ENCODE assay signal across 9 mouse cellular contexts in the genomic region with DNA sequence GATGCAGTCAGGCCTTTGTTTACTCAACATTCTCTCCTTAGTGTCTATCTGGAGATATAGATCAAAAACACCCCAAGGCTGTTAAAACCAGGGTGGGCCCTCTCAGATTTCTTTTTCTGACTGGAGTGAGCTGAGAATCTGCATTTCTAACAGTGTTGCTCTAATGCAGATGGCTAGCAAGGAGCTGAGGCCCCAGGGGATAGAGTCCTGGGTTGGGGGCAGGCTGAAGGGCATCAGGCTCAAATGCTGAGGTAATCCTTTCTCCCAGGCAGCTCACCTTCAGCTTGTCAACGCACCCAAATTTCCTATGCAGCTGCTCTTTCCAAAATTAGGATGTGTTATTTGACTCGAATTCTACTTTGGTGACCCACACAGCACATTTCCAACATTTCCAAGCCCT.
A peak's percentile ranks its signal among the peaks of the same experiment; 100 is the strongest.
DNase-seq lines count a peak whose midpoint lies in the region; ATAC-seq and TF ChIP-seq lines count a peak whose summit lies in the region.
"Had no signal": no experiment of that assay in that cellular context is flagged by ENCODE, and none has a peak within 500 bp of the region (broad histone marks: within the 10 kb centered on the region; RNA-seq: fewer than 3 reads in every experiment).

No protein-coding gene starts in this region.

- 0 out of 2 replicates have a peak, but pooled peaks cover 6% of the 10 kb centered on the region for H3K4me1 ChIP-seq in heart, embryonic 10.5 days
- no peaks in the 10 kb centered on the region for H3K4me1 ChIP-seq in ES-Bruce4 (ENCODE audit: control insufficient read depth, insufficient read depth, low read length)
- H3K4me1 ChIP-seq in forebrain, embryonic 16.5 days (replicated peaks; ENCODE audit: control insufficient read depth, insufficient read depth, low read length) = peaks cover 5% of the 10 kb centered on the region
- peaks cover 3% of the 10 kb centered on the region; the same call in 1 of the 2 replicates for H3K4me1 ChIP-seq in limb, embryonic 15.5 days
- H3K4me1 ChIP-seq: megakaryocyte, embryonic 14.5 days had no signal

- H3K27ac ChIP-seq in heart, embryonic 10.5 days = peak overlapping the region; percentile 32
- no peak overlapping the region; the same call in 1 of the 2 replicates for H3K27ac ChIP-seq in ES-Bruce4 (ENCODE audit: insufficient read depth, low read length)
- peak overlapping the region; percentile 37; the same call in 1 of the 2 replicates for H3K27ac ChIP-seq in forebrain, embryonic 16.5 days (ENCODE audit: low read length)
- H3K27ac ChIP-seq in limb, embryonic 15.5 days = peak overlapping the region; percentile 76

- peak overlapping the region; percentile 44 for H3K4me3 ChIP-seq in heart, embryonic 10.5 days
- H3K4me3 ChIP-seq in ES-Bruce4 (ENCODE audit: low read depth, low read length) = 0 out of 2 replicates have a peak overlapping the region, but pooled peaks have one; percentile 13
- peak overlapping the region; percentile 32 for H3K4me3 ChIP-seq in forebrain, embryonic 16.5 days (replicated peaks; ENCODE audit: low read length)
- H3K4me3 ChIP-seq in limb, embryonic 15.5 days = peak overlapping the region; percentile 14; the same call in 1 of the 2 replicates
- H3K4me3 ChIP-seq: megakaryocyte, embryonic 14.5 days had no signal

- H3K9ac ChIP-seq in ES-Bruce4 (ENCODE audit: low read depth, poor library complexity, severe bottlenecking) = no peak overlapping the region
- peak overlapping the region; percentile 54; the same call in 1 of the 2 replicates for H3K9ac ChIP-seq in forebrain, embryonic 16.5 days (replicated peaks; ENCODE audit: low read depth, low read length)
- no peak overlapping the region for H3K9ac ChIP-seq in limb, embryonic 15.5 days

- H3K4me2 ChIP-seq in forebrain, embryonic 16.5 days (ENCODE audit: low read length) = peak overlapping the region; percentile 48
- H3K4me2 ChIP-seq in limb, embryonic 15.5 days = peak overlapping the region; percentile 30

- TF ChIP-seq EP300 in ES-Bruce4 (IDR thresholded peaks at IDR 0.05; ENCODE audit: insufficient read depth, low read depth, low read length) = peak; percentile 70; the same call in 1 of the 2 replicates

- H3K9me3 ChIP-seq in heart, embryonic 10.5 days = 0 out of 2 replicates have a peak, but pooled peaks cover 4% of the 10 kb centered on the region
- H3K9me3 ChIP-seq in ES-Bruce4 (replicated peaks; ENCODE audit: control insufficient read depth, insufficient read depth, low read length, poor library complexity, severe bottlenecking) = no peaks in the 10 kb centered on the region
- no peaks in the 10 kb centered on the region for H3K9me3 ChIP-seq in forebrain, embryonic 16.5 days (ENCODE audit: control insufficient read depth, low read length)
- H3K9me3 ChIP-seq in limb, embryonic 15.5 days = no peaks in the 10 kb centered on the region
- H3K9me3 ChIP-seq: megakaryocyte, embryonic 14.5 days had no signal

- no peaks in the 10 kb centered on the region for H3K27me3 ChIP-seq in heart, embryonic 10.5 days (ENCODE audit: insufficient read depth, poor library complexity, severe bottlenecking)
- no peaks in the 10 kb centered on the region for H3K27me3 ChIP-seq in ES-Bruce4 (ENCODE audit: control insufficient read depth, insufficient read depth, low read length, poor library complexity, severe bottlenecking)
- no peaks in the 10 kb centered on the region for H3K27me3 ChIP-seq in forebrain, embryonic 16.5 days (replicated peaks; ENCODE audit: control insufficient read depth, insufficient read depth, low read length)
- H3K27me3 ChIP-seq in limb, embryonic 15.5 days = no peaks in the 10 kb centered on the region
- H3K27me3 ChIP-seq: megakaryocyte, embryonic 14.5 days had no signal

- intact Hi-C loops in heart, postnatal 14 days (cut with DNase I) = no loop called here

- 16% methylated on average over 2 of the region's 2 CpGs for WGBS in heart, embryonic 10.5 days
- 14% methylated on average over 2 of the region's 2 CpGs for WGBS in forebrain, embryonic 16.5 days
- WGBS in limb, embryonic 15.5 days = 9% methylated on average over 2 of the region's 2 CpGs

- no peaks in the 10 kb centered on the region for H3K36me3 ChIP-seq in heart, embryonic 10.5 days
- no peaks in the 10 kb centered on the region for H3K36me3 ChIP-seq in ES-Bruce4 (ENCODE audit: control insufficient read depth, insufficient read depth, low read length, poor library complexity, severe bottlenecking)
- no peaks in the 10 kb centered on the region for H3K36me3 ChIP-seq in forebrain, embryonic 16.5 days (ENCODE audit: control insufficient read depth, insufficient read depth)
- H3K36me3 ChIP-seq in limb, embryonic 15.5 days = no peaks in the 10 kb centered on the region

- no peak for TF ChIP-seq POLR2A in ES-Bruce4 (IDR thresholded peaks at IDR 0.05; ENCODE audit: insufficient read depth, low read length)

- no peak for DNase-seq in heart, embryonic 10.5 days (ENCODE audit: low spot score)
- DNase-seq in heart, postnatal 14 days = no peak
- DNase-seq in right cerebral cortex, postnatal 10 days (ENCODE audit: low spot score in 2 of 2) = no peak
- no peak for DNase-seq in spleen, postnatal 4 days (ENCODE audit: low spot score in 2 of 2)
- no peak for DNase-seq in kidney, adult 11 months

- ATAC-seq in forebrain, embryonic 16.5 days = peak; percentile 22; the same call in 1 of the 2 replicates
- ATAC-seq in limb, embryonic 15.5 days (ENCODE audit: insufficient number of reproducible peaks, low FRiP score, low TSS enrichment, low read depth) = 0 out of 2 replicates have a peak, but pooled peaks have one; percentile 32

- no peak for TF ChIP-seq CTCF in ES-Bruce4 (IDR thresholded peaks at IDR 0.05; ENCODE audit: low read depth, low read length)
